Mouse (Mus musculus) liver, embryonic 11.5 days (tissue): ENCODE data around the gene Fam83d. TPM values are rescaled to one million over a fixed set of nuclear protein-coding genes. Genes with fewer than 3 reads are reported as not detected.
A peak's percentile ranks its signal among the peaks of the same experiment; 100 is the strongest.

Source experiments
- ATAC-seq: fragments of 200-750 bp; cut with Nextera tagmentation; replicated peaks from 2 replicates; pipeline ENCODE4 v1.8.0; 2017; ENCODE audit warnings: moderate number of reproducible peaks, mild to moderate bottlenecking, moderate TSS enrichment, moderate library complexity; ENCODE audit not compliant: low FRiP score
- DNase-seq: peaks from one replicate; pipeline ENCODE4 v3.0.0-alpha.2; 2017; ENCODE audit warnings: low spot score
- H3K27ac ChIP-seq: fragments of 300-500 bp; sonication (generic); 2 replicates; pipeline ENCODE4 v1.5.1; 2014; ENCODE audit warnings: mild to moderate bottlenecking, low read depth, low read length, control low read depth
- H3K27me3 ChIP-seq: fragments of 300-500 bp; sonication (generic); replicated peaks from 2 replicates; pipeline ENCODE4 v1.6.1; 2014; ENCODE audit warnings: low read length, mixed read lengths; ENCODE audit not compliant: control insufficient read depth, insufficient read depth
- H3K36me3 ChIP-seq: fragments of 300-500 bp; sonication (generic); 2 replicates; pipeline ENCODE4 v1.6.1; 2014; ENCODE audit warnings: mild to moderate bottlenecking, low read length, moderate library complexity, mixed read lengths; ENCODE audit not compliant: control insufficient read depth, insufficient read depth
- H3K4me1 ChIP-seq: fragments of 300-500 bp; sonication (generic); replicated peaks from 2 replicates; pipeline ENCODE4 v1.6.1; 2014; ENCODE audit warnings: low read length, mixed read lengths; ENCODE audit not compliant: control insufficient read depth, insufficient read depth
- H3K4me2 ChIP-seq: fragments of 300-500 bp; sonication (generic); 2 replicates; pipeline ENCODE4 v1.6.1; 2014; ENCODE audit warnings: mild to moderate bottlenecking, control low read depth, moderate library complexity
- H3K4me3 ChIP-seq: fragments of 300-500 bp; sonication (generic); 2 replicates; pipeline ENCODE4 v1.5.1; 2014; ENCODE audit warnings: low read depth, low read length, control low read depth
- H3K9ac ChIP-seq: fragments of 300-500 bp; sonication (generic); 2 replicates; pipeline ENCODE4 v1.6.1; 2014; ENCODE audit warnings: low read depth, low read length, control low read depth
- H3K9me3 ChIP-seq: fragments of 300-500 bp; sonication (generic); 2 replicates; pipeline ENCODE4 v1.6.1; 2016; ENCODE audit warnings: low read length, inconsistent platforms, mixed read lengths; ENCODE audit not compliant: control insufficient read depth
- WGBS: fragments of 180-500 bp; shearing (Covaris S2); extraction: QIAGEN DNeasy Blood & Tissue Kit; methylation state at CpG from one replicate; pipeline ENCODE4 v1.1.7; 2014; 5-methylcytosine and 5-hydroxymethylcytosine counted together
- polyA plus RNA-seq: library from polyadenylated mRNA; unstranded; fragments of >200 nt; fragmentation: Nextera tagmentation; extraction: Ambion mirVana; gene quantifications from 2 replicates; pipeline ENCODE4 v1.2.1, GENCODE M21; 2014

Gene Fam83d
- polyA plus RNA-seq, 1 experiment from 2014 or later = 28.1 TPM

DNA sequence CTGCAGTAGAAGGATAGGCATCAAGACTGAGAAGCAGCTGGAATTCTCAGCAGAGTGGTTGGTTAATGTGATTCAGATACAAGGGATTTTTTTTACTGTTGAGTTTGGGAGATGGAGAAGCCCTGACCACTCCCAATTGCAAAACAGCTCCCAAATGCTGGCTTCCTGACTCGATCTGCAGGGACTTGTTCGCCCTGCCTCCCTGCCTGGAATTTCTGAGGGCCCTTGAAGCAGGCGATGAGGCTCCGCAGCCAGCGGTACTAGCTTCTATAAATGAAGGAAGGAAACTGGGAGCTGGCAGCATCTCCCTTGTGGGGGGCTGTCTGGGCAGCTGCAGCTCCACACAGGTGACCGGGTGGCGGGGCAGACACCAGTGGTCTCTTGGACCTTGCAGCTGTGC is 10.5 kb downstream of the Fam83d start:
- no peak overlapping the region for H3K9ac ChIP-seq
- H3K4me1 ChIP-seq = peaks cover 25% of the 10 kb centered on the region
- H3K4me2 ChIP-seq = no peak overlapping the region
- no peak for DNase-seq
- peaks cover 13% of the 10 kb centered on the region; the same call in 1 of the 2 replicates for H3K36me3 ChIP-seq
- H3K27ac ChIP-seq = no peak overlapping the region
- H3K4me3 ChIP-seq = no peak overlapping the region
- WGBS = 74% methylated on average over 7 of the region's 7 CpGs
- H3K27me3 ChIP-seq = no peaks in the 10 kb centered on the region
- ATAC-seq = no peak
- H3K9me3 ChIP-seq = no peaks in the 10 kb centered on the region

DNA sequence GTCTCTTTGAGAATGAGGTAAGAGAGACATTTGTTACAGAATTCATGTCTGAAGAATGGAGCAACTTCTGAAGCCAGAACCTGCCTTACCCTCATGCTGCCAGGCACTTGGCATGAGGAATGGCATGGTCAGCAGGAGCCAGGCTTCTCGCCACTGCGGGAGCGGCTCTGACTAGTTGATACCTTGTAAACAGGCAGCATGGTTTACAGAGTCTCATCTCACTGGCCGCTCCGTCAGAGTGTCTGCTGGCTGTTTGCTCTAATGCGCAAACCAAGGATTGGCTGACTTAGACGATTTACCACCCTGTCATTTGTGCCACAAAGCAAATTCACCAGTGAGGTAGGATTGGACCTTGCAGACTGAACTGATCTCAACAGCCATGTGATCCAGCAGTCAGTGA is 13.2 kb downstream of the Fam83d start:
- Histone ChIP-seq H3K27ac (no peak overlapping the region), H3K9ac (no peak overlapping the region), H3K36me3 (peaks cover 30% of the 10 kb centered on the region), H3K27me3 (no peaks in the 10 kb centered on the region), H3K4me1 (peaks cover 16% of the 10 kb centered on the region), H3K4me2 (no peak overlapping the region), H3K9me3 (no peaks in the 10 kb centered on the region), H3K4me3 (no peak overlapping the region)
- no peak for ATAC-seq
- 90% methylated on average over 7 of the region's 7 CpGs for WGBS
- no peak for DNase-seq

DNA sequence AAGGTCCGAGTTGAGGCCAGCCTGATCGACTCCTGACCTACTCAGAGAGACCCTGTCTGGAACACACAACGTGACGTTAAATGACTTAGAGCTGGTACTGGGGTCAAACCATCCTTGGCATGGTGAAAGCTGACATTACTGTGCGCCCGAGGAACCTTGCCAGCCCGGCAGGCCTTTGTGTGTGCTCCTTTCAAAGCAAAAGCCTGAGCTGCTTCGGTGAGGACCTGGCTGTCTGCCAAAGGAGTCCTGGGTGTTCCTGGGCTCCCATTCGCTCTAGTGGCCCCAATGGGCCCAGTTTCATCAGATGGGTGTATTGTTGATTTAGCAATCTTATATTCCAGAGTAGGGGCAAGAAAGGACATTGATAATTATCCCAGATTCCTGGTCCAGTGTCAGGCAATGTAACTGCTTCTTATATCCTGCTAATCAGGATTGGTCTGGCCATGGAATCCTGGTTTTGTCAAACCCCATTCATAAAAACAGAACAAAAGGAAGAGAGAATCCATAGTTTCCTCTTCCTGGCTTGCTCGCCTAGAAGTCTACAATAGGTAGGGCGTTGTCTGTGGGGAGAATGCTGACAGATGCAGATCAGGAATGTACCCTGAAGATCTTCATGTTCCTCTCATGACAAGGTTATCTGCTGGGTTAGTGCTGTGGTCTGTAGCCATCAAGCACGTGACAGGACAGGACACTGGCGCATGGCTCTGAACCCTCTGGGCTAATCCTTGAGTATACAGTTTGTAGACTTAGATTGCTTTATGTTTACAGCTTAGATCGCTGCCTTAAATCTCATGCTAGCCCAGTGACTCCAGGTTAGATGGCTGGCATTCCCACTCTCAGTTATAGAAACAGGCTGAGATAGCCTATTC is 19.3 kb downstream of the Fam83d start:
- Histone ChIP-seq H3K4me3 (no peak overlapping the region), H3K27ac (no peak overlapping the region), H3K36me3 (peaks cover 22% of the 10 kb centered on the region), H3K9ac (no peak overlapping the region), H3K27me3 (no peaks in the 10 kb centered on the region), H3K4me2 (no peak overlapping the region), H3K4me1 (no peaks in the 10 kb centered on the region; the same call in 1 of the 2 replicates), H3K9me3 (no peaks in the 10 kb centered on the region)
- DNase-seq (no peak), ATAC-seq (peak; percentile 55)
- WGBS = 83% methylated on average over 14 of the region's 14 CpGs

DNA sequence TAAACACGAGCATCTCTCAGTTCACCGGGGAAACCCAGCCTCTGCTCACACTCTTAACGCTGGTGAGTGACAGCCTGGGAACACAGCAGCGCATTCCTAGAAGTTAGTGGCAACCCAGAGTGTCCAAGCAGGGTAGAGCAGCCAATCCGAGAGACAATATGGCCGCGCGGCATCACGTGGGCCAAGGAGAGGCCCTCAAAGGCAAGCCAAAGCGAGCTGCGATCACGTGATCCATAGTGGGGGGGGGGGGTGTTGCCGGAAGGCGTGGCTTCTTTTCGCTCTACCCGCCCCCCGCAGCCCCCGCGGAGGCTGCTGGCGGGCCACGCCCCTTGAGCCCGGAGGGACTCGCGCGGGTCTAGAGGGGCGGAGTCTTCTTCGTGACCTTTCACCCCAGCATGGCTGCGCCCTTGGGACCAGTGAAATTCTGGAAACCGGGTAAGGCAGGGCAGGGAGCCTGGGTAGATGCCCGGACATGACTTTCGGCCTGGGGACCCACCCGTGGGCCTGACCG is 26.7 kb downstream of the Fam83d start, which contains the start of gene Dhx35:
TSS of gene Dhx35 (plus strand) at position 314 of the 511 bp plus-strand sequence.
- Histone ChIP-seq H3K9me3 (no peaks in the 10 kb centered on the region), H3K27me3 (no peaks in the 10 kb centered on the region), H3K36me3 (peaks cover 2% of the 10 kb centered on the region; the same call in 1 of the 2 replicates), H3K4me1 (peaks cover 5% of the 10 kb centered on the region), H3K27ac (peak within 1 kb of the TSS; percentile 60), H3K4me3 (peak within 1 kb of the TSS; percentile 92), H3K4me2 (peak within 1 kb of the TSS; percentile 80), H3K9ac (peak within 1 kb of the TSS; percentile 80)
- ATAC-seq (peak; percentile 98), DNase-seq (peak; percentile 97)
- under 1% methylated on average over 30 of the region's 33 CpGs for WGBS

DNA sequence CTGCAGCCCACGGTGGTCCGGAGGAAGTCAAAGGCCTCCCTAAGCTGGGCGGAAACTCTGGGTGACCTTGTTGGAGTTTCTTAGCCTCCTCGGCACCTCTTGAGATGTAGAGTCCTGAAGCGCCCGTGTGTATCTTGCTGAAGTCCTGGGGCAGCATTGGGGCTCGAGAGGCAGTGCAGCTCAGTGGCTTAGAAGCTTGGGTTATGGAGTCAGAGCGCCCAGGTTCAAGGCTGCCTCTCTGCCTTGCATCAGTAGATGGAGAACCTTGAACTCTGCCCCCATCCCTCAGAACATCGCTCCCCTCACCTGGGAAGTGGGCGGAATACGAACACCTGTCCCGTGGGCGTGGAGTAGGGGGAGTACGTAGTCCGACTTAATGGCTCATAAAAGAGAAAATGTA is 27.1 kb downstream of the Fam83d start:
- Histone ChIP-seq H3K27me3 (no peaks in the 10 kb centered on the region), H3K27ac (peak overlapping the region; percentile 60), H3K4me3 (peak overlapping the region; percentile 92), H3K4me2 (peak overlapping the region; percentile 77), H3K9me3 (0 out of 2 replicates have a peak, but pooled peaks cover 3% of the 10 kb centered on the region), H3K36me3 (peaks cover 7% of the 10 kb centered on the region; the same call in 1 of the 2 replicates), H3K9ac (peak overlapping the region; percentile 80), H3K4me1 (peaks cover 5% of the 10 kb centered on the region)
- WGBS = 11% methylated on average over 15 of the region's 15 CpGs
- DNase-seq (no peak), ATAC-seq (no peak)

DNA sequence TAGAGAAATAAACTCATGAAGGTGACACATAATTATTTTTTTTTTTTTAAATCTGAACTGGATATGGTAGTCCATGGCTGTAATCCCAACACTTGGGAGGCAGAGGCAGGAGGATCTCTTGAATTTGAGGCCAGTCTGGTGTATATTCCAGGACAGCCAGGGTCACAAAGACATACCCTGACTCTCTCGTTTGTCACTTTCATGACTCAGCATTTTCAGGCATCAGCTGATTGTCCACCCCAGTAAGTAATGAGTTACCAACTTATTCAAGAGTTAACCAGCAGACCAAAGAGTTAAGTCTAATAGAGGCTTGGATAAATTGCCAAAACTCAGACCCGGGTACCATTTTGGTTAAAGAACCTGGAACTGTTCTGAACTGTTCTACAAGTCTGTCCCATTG is 28.0 kb downstream of the Fam83d start:
- no peak overlapping the region for H3K4me3 ChIP-seq
- WGBS = 83% methylated on average over 2 of the region's 2 CpGs
- H3K27ac ChIP-seq = no peak overlapping the region
- no peak overlapping the region for H3K4me2 ChIP-seq
- peaks cover 10% of the 10 kb centered on the region; the same call in 1 of the 2 replicates for H3K36me3 ChIP-seq
- no peak for DNase-seq
- 0 out of 2 replicates have a peak, but pooled peaks cover 3% of the 10 kb centered on the region for H3K9me3 ChIP-seq
- peaks cover 5% of the 10 kb centered on the region for H3K4me1 ChIP-seq
- no peak for ATAC-seq
- H3K27me3 ChIP-seq = no peaks in the 10 kb centered on the region
- no peak overlapping the region for H3K9ac ChIP-seq

DNA sequence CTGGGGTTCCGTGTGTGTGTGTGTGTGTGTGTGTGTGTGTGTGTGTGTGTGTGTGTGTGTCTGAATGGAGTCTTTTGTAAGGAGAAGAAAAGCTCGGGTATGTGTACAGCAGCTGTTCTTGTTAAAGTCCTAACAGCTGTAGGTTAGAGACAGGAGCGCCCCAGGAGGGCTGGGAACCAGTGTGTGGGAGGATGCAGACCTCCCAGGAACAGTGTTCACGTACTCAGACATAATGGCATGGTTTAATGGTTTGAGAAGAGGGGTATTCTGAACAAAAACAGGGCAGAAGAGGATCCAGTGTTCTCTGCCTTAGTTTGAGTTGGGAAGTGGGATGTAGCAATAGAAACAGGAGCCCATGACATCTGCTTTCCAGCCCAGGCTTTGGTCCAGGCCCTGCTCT is 31.4 kb downstream of the Fam83d start:
- no peak for DNase-seq
- no peak for ATAC-seq
- no peaks in the 10 kb centered on the region for H3K27me3 ChIP-seq
- H3K4me2 ChIP-seq = no peak overlapping the region
- 0 out of 2 replicates have a peak, but pooled peaks cover 3% of the 10 kb centered on the region for H3K9me3 ChIP-seq
- H3K4me3 ChIP-seq = no peak overlapping the region
- 82% methylated on average over 4 of the region's 4 CpGs for WGBS
- peaks cover 21% of the 10 kb centered on the region for H3K36me3 ChIP-seq
- no peaks in the 10 kb centered on the region for H3K4me1 ChIP-seq
- no peak overlapping the region for H3K27ac ChIP-seq
- no peak overlapping the region for H3K9ac ChIP-seq

DNA sequence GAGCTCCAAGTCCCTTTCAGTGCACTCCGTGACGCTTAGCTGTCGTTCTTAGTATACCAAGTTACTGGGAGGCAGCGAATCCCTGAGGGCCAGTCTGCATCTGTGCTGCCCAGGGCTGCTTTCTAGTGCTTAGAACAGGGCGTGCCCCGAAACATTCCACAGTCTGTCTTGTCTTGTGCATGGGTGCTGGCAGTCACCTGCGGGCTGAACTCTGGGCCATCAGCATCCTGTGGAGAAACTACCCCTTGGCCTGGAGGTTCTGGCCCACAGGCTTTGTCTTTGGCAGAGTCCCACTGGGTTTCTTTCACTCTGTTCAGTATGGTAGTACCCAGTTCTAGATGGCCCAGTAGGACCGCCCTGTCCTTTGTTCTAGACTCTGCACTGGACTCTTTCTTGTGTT is 32.9 kb downstream of the Fam83d start:
- no peaks in the 10 kb centered on the region for H3K4me1 ChIP-seq
- no peaks in the 10 kb centered on the region for H3K27me3 ChIP-seq
- no peak overlapping the region for H3K9ac ChIP-seq
- no peak for ATAC-seq
- 0 out of 2 replicates have a peak, but pooled peaks cover 3% of the 10 kb centered on the region for H3K9me3 ChIP-seq
- H3K4me2 ChIP-seq = no peak overlapping the region
- WGBS = 94% methylated on average over 8 of the region's 8 CpGs
- peaks cover 23% of the 10 kb centered on the region for H3K36me3 ChIP-seq
- no peak overlapping the region for H3K4me3 ChIP-seq
- no peak for DNase-seq
- H3K27ac ChIP-seq = no peak overlapping the region
